Mouse (Mus musculus) cerebellum, postnatal 36 days (tissue): ENCODE results near the gene 1700029I15Rik.

Experiments used
- DNase-seq, 2 experiments: peaks; one replicate each; pipeline ENCODE4 v3.0.0; 2021 to 2022; ENCODE audit warnings: mixed read lengths in 2 of 2

1700029I15Rik gene

GRCm38 (mm10) chr2:92427882-92428281 is 45.5 kb downstream of the 1700029I15Rik start:
- peak; percentile 89 to 94 for DNase-seq

- no peak for DNase-seq
Measured at GRCm38 (mm10) chr2:92430089-92430488, 47.8 kb downstream of the 1700029I15Rik start.

GRCm38 (mm10) chr2:92430723-92431541 is 48.6 kb downstream of the 1700029I15Rik start:
- peak; percentile 65 to 66 for DNase-seq

GRCm38 (mm10) chr2:92431611-92432179 is 49.4 kb downstream of the 1700029I15Rik start:
- peak in 1 of 2 experiments; percentile 27 for DNase-seq

GRCm38 (mm10) chr2:92432299-92433295 is 50.3 kb downstream of the 1700029I15Rik start:
- peak; percentile 61 to 67 for DNase-seq

- DNase-seq = peak; percentile 98 to 99
Measured at GRCm38 (mm10) chr2:92433578-92434374, 51.4 kb downstream of the 1700029I15Rik start, which contains the start of gene Cry2. Gene Cry2, minus strand, starts transcription at chr2:92434043.

- no peak for DNase-seq
Measured at GRCm38 (mm10) chr2:92434375-92434745, 52.0 kb downstream of the 1700029I15Rik start.

GRCm38 (mm10) chr2:92435023-92435422 is 52.7 kb downstream of the 1700029I15Rik start:
- no peak for DNase-seq
